Mouse (Mus musculus): ENCODE data around the gene 1700061G19Rik. TPM values are rescaled to one million over a fixed set of nuclear protein-coding genes. Genes with fewer than 3 reads are reported as not detected.

1700061G19Rik gene
- 0.27 and 0.52 TPM in 2 replicates for polyA plus RNA-seq (2016; fragmentation: Nextera tagmentation; extraction: Ambion mirVana)

DNA sequence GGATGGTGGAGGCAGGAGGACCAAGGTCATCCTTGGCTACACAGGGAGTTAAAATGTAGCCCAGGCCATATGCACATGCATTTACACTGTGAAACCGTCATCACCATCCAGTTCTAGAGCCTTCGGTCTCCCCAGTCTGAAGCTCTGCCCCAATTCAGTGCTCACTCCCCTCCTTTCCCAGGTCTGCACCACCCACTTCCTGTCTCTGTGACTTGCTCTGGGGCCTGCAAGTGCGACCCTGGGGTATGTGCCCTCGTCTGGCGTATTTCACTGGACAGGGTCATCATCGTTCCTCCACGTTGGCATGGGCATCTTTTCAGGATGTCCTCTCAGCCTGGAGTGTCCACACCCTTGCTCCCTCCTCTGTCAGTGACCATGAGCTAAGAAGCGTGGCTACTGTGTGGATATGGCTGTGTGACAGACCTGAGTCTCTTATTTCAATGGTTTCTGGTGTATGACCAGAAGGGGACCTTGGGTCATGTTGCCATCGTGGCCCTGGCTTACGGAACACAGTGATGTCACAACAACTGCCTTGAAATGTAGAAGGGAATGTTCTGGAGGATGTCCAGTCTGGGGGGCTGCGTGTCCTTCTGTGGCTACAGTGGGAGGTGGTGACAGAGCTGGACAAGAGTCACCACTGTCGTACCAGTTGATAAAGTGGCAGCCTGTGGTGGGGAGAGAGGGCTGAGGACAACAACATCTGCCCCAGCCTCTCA lies at the start of gene 1700061G19Rik:
Gene 1700061G19Rik, plus strand, starts transcription at position 542 of the 716 bp plus-strand sequence.
- WGBS, result 85% methylated on average over 12 of the region's 12 CpGs
- no peaks in the 10 kb centered on the region for H3K9me3 ChIP-seq (replicated peaks)
- no peaks in the 10 kb centered on the region for H3K36me3 ChIP-seq
- no peaks in the 10 kb centered on the region for H3K27me3 ChIP-seq
- no peaks in the 10 kb centered on the region for H3K4me1 ChIP-seq
- no peak within 1 kb of the TSS for H3K9ac ChIP-seq
- no peak within 1 kb of the TSS for H3K4me2 ChIP-seq (replicated peaks)
- H3K4me3 ChIP-seq, result no peak within 1 kb of the TSS
- H3K27ac ChIP-seq, result no peak within 1 kb of the TSS
- no peak for ATAC-seq (ENCODE audit: low FRiP score)

DNA sequence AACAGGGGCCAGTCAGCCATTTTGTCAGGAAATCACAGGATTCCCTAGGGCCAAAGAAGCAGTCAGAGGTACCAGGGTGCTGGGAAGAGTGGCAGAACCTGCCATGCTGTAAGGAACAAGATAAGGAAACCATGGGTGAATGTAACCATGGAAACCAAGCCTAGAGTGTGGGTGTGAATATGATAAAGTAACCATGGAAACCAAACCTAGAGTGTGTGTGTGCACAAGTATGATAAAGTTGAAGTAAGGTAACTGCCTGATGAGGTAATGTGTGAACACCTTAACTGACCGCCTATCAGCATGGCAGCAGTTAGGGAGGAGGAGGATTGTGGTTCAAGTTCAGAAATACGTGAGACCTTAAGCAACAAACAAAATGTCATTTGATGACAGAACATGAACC lies 48.6 kb upstream of the 1700061G19Rik start:
- H3K4me3 ChIP-seq, result no peak overlapping the region
- no peaks in the 10 kb centered on the region for H3K9me3 ChIP-seq (replicated peaks)
- WGBS, result 91% methylated on average over 2 of the region's 2 CpGs
- H3K27ac ChIP-seq, result no peak overlapping the region
- H3K27me3 ChIP-seq, result peaks cover 23% of the 10 kb centered on the region
- no peak overlapping the region for H3K9ac ChIP-seq
- no peaks in the 10 kb centered on the region for H3K36me3 ChIP-seq
- H3K4me2 ChIP-seq (replicated peaks), result no peak overlapping the region
- H3K4me1 ChIP-seq, result peaks cover 12% of the 10 kb centered on the region
- no peak for ATAC-seq (ENCODE audit: low FRiP score)

DNA sequence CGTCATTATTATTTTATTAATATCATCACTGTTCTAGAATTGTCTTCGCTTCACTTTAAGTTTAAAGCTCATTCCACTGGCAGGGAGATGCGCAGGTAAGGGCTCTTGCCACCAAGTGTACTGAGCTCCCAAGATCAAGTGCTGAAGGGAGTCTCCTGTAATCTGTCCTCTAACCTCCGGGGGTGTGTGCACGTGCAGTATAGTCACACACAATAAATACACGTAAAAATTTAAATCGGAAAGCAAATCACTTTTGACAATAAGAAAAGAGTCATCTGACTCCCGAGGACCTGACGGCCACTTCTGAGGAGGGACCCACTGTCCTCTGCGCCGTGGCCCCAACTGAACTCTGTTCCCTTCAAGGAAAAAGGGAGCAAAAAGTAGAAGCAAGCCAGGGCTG lies 46.1 kb upstream of the 1700061G19Rik start:
- WGBS, result 27% methylated on average over 11 of the region's 11 CpGs
- H3K9ac ChIP-seq, result no peak overlapping the region; the same call in 1 of the 2 replicates
- peaks cover 29% of the 10 kb centered on the region for H3K27me3 ChIP-seq
- ATAC-seq (ENCODE audit: low FRiP score), result no peak
- H3K4me2 ChIP-seq (replicated peaks), result peak overlapping the region; percentile 77
- H3K4me3 ChIP-seq, result peak overlapping the region; percentile 68
- H3K36me3 ChIP-seq, result no peaks in the 10 kb centered on the region
- H3K9me3 ChIP-seq (replicated peaks), result no peaks in the 10 kb centered on the region
- H3K27ac ChIP-seq, result no peak overlapping the region
- peaks cover 12% of the 10 kb centered on the region for H3K4me1 ChIP-seq

DNA sequence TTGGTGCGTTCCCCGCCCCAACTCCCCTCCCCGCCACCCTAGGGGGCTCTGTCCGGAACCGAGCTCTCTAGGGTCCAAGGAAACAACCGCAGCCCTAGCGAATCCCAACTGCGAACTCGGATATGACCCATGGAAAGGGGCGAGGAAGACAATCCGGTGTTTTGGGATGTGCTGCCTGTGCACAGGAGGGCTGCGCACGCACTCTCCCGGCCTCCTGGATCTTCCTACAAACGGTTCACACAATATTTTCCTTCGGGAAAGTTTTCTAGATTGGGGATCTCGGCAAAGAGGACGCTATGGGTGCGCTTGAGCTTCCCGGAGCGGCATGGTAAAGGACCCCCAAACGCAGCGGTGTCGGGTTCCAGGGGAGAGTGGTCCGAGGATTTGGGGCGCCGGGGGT lies 45.5 kb upstream of the 1700061G19Rik start:
- peak overlapping the region; percentile 77 for H3K4me2 ChIP-seq (replicated peaks)
- no peak overlapping the region for H3K27ac ChIP-seq
- peak overlapping the region; percentile 68 for H3K4me3 ChIP-seq
- H3K9me3 ChIP-seq (replicated peaks), result no peaks in the 10 kb centered on the region
- H3K4me1 ChIP-seq, result peaks cover 12% of the 10 kb centered on the region
- H3K27me3 ChIP-seq, result peaks cover 29% of the 10 kb centered on the region
- WGBS, result under 1% methylated on average over 27 of the region's 27 CpGs
- H3K9ac ChIP-seq, result peak overlapping the region; percentile 60
- ATAC-seq (ENCODE audit: low FRiP score), result no peak
- H3K36me3 ChIP-seq, result no peaks in the 10 kb centered on the region

DNA sequence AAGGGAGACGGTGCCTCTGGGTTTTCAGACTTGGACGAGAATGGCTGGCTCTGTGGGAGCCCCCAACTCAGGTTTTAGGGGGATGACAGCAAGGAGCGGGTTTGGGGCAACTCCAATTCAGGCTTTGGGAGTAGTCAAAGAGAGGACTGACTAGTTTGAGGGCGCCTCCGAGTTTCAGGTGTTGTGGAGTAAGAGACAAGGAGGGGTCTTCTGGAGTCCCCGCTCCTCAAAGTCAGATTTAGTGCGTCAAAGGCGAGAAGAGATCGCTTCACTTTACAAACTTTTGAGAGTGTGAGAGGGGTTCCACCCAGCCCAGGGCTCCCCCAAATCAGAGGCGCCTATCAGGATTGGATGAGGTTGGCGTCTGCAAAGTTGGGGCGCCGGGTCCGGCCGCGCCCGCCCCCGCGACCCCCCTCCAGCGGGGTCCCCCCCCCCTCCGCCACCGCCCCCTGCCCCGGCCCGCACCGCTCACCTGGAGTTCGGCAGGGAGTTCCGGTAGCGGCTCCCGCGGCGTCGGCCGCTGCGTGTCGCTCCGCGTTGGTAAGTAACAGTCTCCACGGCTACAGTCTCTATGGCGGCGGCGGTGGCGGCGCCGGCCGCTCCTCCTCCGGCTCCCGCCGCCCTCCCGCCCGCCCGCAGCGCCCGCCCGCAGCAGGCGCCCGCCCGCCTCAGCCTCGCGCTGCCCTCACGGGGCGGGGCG lies 44.7 kb upstream of the 1700061G19Rik start, which contains the start of gene Rfx2:
Gene Rfx2, minus strand, starts transcription at position 603 of the 700 bp plus-strand sequence.
- H3K27ac ChIP-seq, result peak within 1 kb of the TSS; percentile 41; the same call in 1 of the 2 replicates
- WGBS, result 0% methylated on average over 40 of the region's 62 CpGs
- no peak for ATAC-seq (ENCODE audit: low FRiP score)
- no peaks in the 10 kb centered on the region for H3K9me3 ChIP-seq (replicated peaks)
- H3K4me1 ChIP-seq, result peaks cover 12% of the 10 kb centered on the region
- peaks cover 29% of the 10 kb centered on the region for H3K27me3 ChIP-seq
- H3K9ac ChIP-seq, result peak within 1 kb of the TSS; percentile 60
- H3K36me3 ChIP-seq, result no peaks in the 10 kb centered on the region
- peak within 1 kb of the TSS; percentile 68 for H3K4me3 ChIP-seq
- peak within 1 kb of the TSS; percentile 77 for H3K4me2 ChIP-seq (replicated peaks)

DNA sequence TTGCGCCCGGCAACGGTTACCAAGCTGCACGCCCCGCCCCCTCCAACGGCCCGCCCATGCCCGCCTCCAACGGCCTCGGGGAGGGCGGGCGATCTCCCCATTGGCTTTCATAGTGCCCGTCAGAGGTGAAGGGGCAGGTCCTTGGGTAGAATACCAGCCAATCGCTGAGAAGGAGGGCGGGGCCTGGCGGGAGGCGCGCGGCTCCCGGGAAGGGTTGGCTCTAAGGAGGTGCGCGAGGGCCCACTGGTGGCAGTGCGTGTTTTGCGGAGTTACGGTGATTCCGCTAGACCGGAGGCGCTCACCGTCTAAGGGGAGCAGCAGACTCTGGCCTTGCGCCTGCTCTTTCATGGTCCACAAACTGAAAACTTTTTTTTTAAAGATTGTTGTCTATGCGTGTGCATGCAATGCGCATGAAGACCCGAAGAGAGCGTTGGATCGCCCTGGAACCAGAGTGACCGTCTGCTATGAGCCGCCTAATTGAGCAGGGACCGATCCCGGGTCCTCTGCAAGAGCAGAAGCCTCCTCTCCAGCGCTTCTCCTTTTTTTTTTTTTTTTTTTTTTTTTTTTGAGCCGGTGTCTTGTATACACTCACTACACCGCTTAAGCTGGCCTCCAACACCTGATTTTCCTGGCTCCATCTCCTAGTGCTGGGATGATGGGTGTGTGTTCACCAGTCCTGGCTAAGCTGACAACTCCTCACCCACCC lies 44.0 kb upstream of the 1700061G19Rik start:
- peaks cover 29% of the 10 kb centered on the region for H3K27me3 ChIP-seq
- peak overlapping the region; percentile 68 for H3K4me3 ChIP-seq
- under 1% methylated on average over 40 of the region's 42 CpGs for whole genome bisulfite sequencing
- H3K9me3 ChIP-seq (replicated peaks), result no peaks in the 10 kb centered on the region
- peaks cover 12% of the 10 kb centered on the region for H3K4me1 ChIP-seq
- no peaks in the 10 kb centered on the region for H3K36me3 ChIP-seq
- peak overlapping the region; percentile 60 for H3K9ac ChIP-seq
- peak overlapping the region; percentile 77 for H3K4me2 ChIP-seq (replicated peaks)
- peak; percentile 99 for ATAC-seq (ENCODE audit: low FRiP score)
- 0 out of 2 replicates have a peak overlapping the region, but pooled peaks have one; percentile 41 for H3K27ac ChIP-seq

DNA sequence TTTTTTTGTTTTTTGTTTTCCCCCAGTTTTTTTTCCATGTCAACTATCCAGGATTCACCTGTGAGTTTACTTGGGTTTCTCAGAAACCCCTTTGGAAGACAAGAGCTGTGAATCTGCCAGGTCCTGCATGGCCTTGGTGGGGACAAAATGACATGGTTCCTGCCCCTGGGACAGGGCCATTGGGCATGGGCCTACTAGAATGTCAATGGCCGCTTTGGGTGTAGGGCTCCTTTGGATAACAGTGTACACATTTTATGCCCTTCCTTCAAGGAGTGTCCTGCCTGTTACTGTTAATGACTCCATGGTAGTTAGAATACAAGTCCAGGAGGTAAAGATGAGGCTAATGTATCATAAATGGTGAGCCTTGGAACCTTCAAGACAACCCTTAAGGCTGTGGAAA lies 42.4 kb upstream of the 1700061G19Rik start:
- Histone ChIP-seq H3K4me1 (peaks cover 12% of the 10 kb centered on the region), H3K9me3 (replicated peaks) (no peaks in the 10 kb centered on the region)
- no peak for ATAC-seq (ENCODE audit: low FRiP score)

DNA sequence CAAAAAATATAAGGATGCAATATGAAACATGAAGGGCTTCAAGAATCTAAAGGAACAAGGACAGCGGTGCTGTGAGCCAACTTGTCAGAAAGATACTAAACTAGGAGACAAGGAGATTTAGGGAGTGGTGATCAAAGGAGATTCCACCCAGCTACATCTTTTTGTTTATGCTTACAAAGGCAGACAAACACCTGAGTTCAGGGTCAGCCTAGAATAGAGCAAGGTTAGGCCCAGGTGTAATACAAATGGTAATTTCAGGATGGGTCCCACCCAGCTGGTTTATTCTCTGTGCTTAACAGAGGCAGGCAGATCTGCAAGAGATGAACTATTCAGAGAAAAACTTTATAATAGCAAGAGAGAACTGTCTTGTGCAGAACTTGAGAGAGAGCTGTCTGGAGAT lies 41.9 kb upstream of the 1700061G19Rik start:
- Histone ChIP-seq H3K36me3 (no peaks in the 10 kb centered on the region), H3K4me3 (no peak overlapping the region), H3K27me3 (peaks cover 22% of the 10 kb centered on the region), H3K4me1 (peaks cover 12% of the 10 kb centered on the region), H3K9me3 (replicated peaks) (no peaks in the 10 kb centered on the region), H3K27ac (no peak overlapping the region), H3K9ac (no peak overlapping the region), H3K4me2 (replicated peaks) (no peak overlapping the region)
- WGBS, result 82% methylated on average over 1 of the region's 1 CpGs
- no peak for ATAC-seq (ENCODE audit: low FRiP score)

More for the DNA sequence above, 42.4 kb upstream of the 1700061G19Rik start:
- Histone ChIP-seq H3K27ac (no peak overlapping the region), H3K9ac (no peak overlapping the region), H3K4me3 (no peak overlapping the region), H3K27me3 (peaks cover 23% of the 10 kb centered on the region), H3K36me3 (no peaks in the 10 kb centered on the region), H3K4me2 (replicated peaks) (no peak overlapping the region)
- 95% methylated on average over 1 of the region's 1 CpGs for WGBS

DNA sequence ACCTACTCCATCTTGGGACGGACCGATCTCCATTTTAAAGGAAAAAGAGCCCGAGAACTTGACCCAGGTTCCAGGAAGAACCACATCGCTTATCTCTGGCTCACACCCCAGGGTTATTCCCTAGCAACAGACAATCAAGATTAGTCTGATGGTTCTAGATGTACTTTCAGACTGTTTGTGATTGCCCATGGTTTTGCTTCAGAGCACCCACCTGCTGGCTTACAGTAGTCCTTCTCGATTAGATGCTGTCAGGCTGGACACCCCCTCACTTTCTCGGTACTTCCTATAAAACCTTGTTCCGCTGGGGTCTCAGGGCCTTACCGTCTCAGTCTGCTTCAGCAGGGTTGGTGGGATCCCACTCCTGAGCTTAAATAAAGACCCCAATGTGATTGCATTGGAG lies 38.9 kb upstream of the 1700061G19Rik start:
- H3K9me3 ChIP-seq (replicated peaks), result no peaks in the 10 kb centered on the region
- no peaks in the 10 kb centered on the region for H3K36me3 ChIP-seq
- H3K27ac ChIP-seq, result no peak overlapping the region
- no peak overlapping the region for H3K4me2 ChIP-seq (replicated peaks)
- no peaks in the 10 kb centered on the region for H3K4me1 ChIP-seq
- WGBS, result 90% methylated on average over 8 of the region's 8 CpGs
- no peak overlapping the region for H3K9ac ChIP-seq
- H3K27me3 ChIP-seq, result peaks cover 6% of the 10 kb centered on the region; the same call in 1 of the 2 replicates
- H3K4me3 ChIP-seq, result no peak overlapping the region
- ATAC-seq (ENCODE audit: low FRiP score), result no peak

DNA sequence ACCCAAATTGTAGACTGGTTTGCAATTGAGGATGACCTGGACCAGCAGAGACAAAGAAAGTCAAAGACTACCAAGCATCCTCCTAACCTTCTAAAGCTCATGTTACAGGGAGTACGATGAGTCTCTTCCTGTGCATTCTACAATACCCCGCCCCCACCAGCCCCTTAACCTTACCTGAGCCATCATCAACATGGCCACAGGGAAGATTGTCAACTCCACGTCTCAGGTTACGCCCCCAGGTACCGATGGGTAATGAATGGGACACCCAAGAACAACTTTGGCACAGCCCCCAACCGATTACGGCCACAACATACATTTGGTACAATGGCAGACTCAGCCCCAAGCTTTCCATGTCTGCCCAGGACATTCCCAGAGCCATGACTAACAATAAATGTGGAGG lies 34.8 kb upstream of the 1700061G19Rik start:
- no peaks in the 10 kb centered on the region for H3K27me3 ChIP-seq
- H3K4me3 ChIP-seq, result no peak overlapping the region
- 87% methylated on average over 7 of the region's 7 CpGs for WGBS

DNA sequence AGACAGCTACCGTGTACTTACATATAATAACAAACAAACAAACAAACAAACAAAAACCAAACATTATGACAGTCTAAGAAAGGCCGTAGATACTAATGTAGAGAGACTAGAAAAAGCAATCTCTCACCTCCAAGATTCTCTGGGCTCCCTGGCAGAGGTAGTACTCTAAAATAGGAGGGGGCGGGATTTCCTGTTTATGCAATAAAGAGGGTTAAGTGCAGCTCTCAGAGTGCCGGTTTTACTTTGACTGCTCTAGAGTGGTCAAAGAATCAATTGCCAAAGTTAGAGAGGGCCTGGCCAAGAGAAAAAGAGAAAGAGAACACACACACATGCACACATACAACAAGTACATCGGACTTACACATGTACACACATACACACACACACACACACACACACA lies 33.1 kb upstream of the 1700061G19Rik start:
- H3K4me3 ChIP-seq, result no peak overlapping the region
- H3K36me3 ChIP-seq, result no peaks in the 10 kb centered on the region
- ATAC-seq (ENCODE audit: low FRiP score), result no peak
- WGBS, result 87% methylated on average over 5 of the region's 5 CpGs
- H3K9me3 ChIP-seq (replicated peaks), result no peaks in the 10 kb centered on the region
- H3K27ac ChIP-seq, result no peak overlapping the region
- H3K4me2 ChIP-seq (replicated peaks), result no peak overlapping the region
- no peaks in the 10 kb centered on the region for H3K4me1 ChIP-seq
- H3K9ac ChIP-seq, result no peak overlapping the region
- H3K27me3 ChIP-seq, result no peaks in the 10 kb centered on the region

More for the DNA sequence above, 34.8 kb upstream of the 1700061G19Rik start:
- Histone ChIP-seq H3K27ac (no peak overlapping the region), H3K4me2 (replicated peaks) (no peak overlapping the region), H3K36me3 (no peaks in the 10 kb centered on the region), H3K9ac (no peak overlapping the region), H3K9me3 (replicated peaks) (no peaks in the 10 kb centered on the region), H3K4me1 (no peaks in the 10 kb centered on the region)
- no peak for ATAC-seq (ENCODE audit: low FRiP score)

DNA sequence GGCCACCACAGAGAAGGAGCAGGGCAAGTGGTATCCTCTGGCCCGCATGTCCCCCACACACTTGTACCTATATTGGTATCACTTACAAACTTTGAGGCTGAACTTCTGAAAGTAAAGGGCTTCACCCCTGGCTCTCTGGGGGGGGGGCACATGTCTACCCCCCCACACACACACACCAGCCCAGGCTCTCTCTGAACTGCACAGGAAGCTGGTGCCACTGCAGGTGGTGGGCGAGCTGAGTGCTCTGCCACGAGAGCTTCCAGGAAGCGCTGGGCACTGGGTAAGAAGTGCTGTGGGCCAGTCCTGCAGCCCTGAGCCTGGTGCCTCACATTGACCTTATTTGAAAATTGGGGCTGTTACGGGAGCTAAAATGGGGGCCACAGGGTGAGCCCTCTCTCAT lies 31.6 kb upstream of the 1700061G19Rik start:
- no peak overlapping the region for H3K27ac ChIP-seq
- H3K9me3 ChIP-seq (replicated peaks), result no peaks in the 10 kb centered on the region
- no peak for ATAC-seq (ENCODE audit: low FRiP score)
- no peaks in the 10 kb centered on the region for H3K36me3 ChIP-seq
- H3K4me3 ChIP-seq, result no peak overlapping the region
- no peak overlapping the region for H3K4me2 ChIP-seq (replicated peaks)
- H3K4me1 ChIP-seq, result no peaks in the 10 kb centered on the region
- H3K9ac ChIP-seq, result no peak overlapping the region
- WGBS, result 84% methylated on average over 5 of the region's 5 CpGs
- H3K27me3 ChIP-seq, result no peaks in the 10 kb centered on the region
